8 mouse cellular contexts compared by ENCODE assay signal in genomic region chr5:45278571-45278970, GRCm38 (mm10).
A peak's percentile ranks its signal among the peaks of the same experiment; 100 is the strongest.
DNase-seq lines count a peak whose midpoint lies in the region; ATAC-seq and TF ChIP-seq lines count a peak whose summit lies in the region.

No protein-coding gene starts in this region.

- intact Hi-C loops in gastrocnemius, postnatal 14 days (cut with DNase I; ENCODE audit: low total_unique reads): no loop called here
- intact Hi-C loops in left cerebral cortex, adult 2 months (cut with DNase I): loop anchor here (1.0 to 10.0 kb wide), 7 partner anchors 46 to 991 kb away; partner anchors contain the start of gene Ldb2

- ATAC-seq in erythroid progenitor cell, adult 5-6 weeks (replicated peaks; ENCODE audit: low FRiP score, poor library complexity, severe bottlenecking): no peak

- H3K27ac ChIP-seq in left cerebral cortex, adult 2 months: peak overlapping the region; percentile 48; the same call in 1 of the 2 replicates

- peak; percentile 87 for TF ChIP-seq CTCF in left cerebral cortex, adult 2 months (IDR thresholded peaks at IDR 0.05)

- DNase-seq in adrenal gland, postnatal 10 days: peak; percentile 90
- DNase-seq in embryo, embryonic 10 days (ENCODE audit: low spot score): peak; percentile 85
- DNase-seq in gastrocnemius, postnatal 14 days: peak; percentile 76
- peak; percentile 85 for DNase-seq in hindlimb bud, embryonic 11.5 days (ENCODE audit: extremely low spot score, low read depth, low spot score)
- DNase-seq in left cerebral cortex, adult 2 months (ENCODE audit: extremely low spot score in 1 of 2, low spot score in 2 of 2): peak; percentile 84 to 86
- peak; percentile 64 to 87 for DNase-seq in lung, postnatal 4 days
- DNase-seq in right cerebral cortex, postnatal 25 days: peak; percentile 75

- peak overlapping the region; percentile 30 for H3K4me3 ChIP-seq in left cerebral cortex, adult 2 months
